Mouse (Mus musculus) liver, adult 2 months (tissue): ENCODE results near the gene Psmd5.

Experiments used
- CTCF ChIP-seq: fragments of 200-500 bp; IDR thresholded peaks from 2 replicates; pipeline ENCODE4 v1.5.1; 2011; ENCODE audit warnings: low read depth, low read length, control low read depth
- POLR2A ChIP-seq: fragments of 200-500 bp; IDR thresholded peaks from 2 replicates; pipeline ENCODE4 v1.6.1; 2011; ENCODE audit warnings: low read length, control low read depth; ENCODE audit not compliant: insufficient read depth; ENCODE audit errors: extremely low read depth

GRCm38 (mm10) chr2:34912613-34913012 is 37.8 kb upstream of the Psmd5 start:
- TF ChIP-seq CTCF = no peak
- no peak for TF ChIP-seq POLR2A
